Mouse (Mus musculus) lung, embryonic 16.5 days (tissue): ENCODE data around the gene Skp2. TPM values are rescaled to one million over a fixed set of nuclear protein-coding genes. Genes with fewer than 3 reads are reported as not detected.

ENCODE experiments used
- ATAC-seq: fragments of 200-750 bp; cut with Nextera tagmentation; 2 replicates; pipeline ENCODE4 v1.8.0; 2017; ENCODE audit warnings: low read depth, mild to moderate bottlenecking, moderate library complexity
- H3K27ac ChIP-seq: fragments of 300-500 bp; sonication (generic); 2 replicates; pipeline ENCODE4 v1.5.1; 2014; ENCODE audit warnings: mild to moderate bottlenecking, control low read depth, low read length
- H3K27me3 ChIP-seq: fragments of 300-500 bp; sonication (generic); 2 replicates; pipeline ENCODE4 v1.6.1; 2014; ENCODE audit warnings: low read depth, low read length, mixed read lengths; ENCODE audit not compliant: control insufficient read depth, insufficient read depth
- H3K36me3 ChIP-seq: fragments of 300-500 bp; sonication (generic); 2 replicates; pipeline ENCODE4 v1.6.1; 2014; ENCODE audit warnings: low read length; ENCODE audit not compliant: control insufficient read depth, insufficient read depth
- H3K4me1 ChIP-seq: fragments of 300-500 bp; sonication (generic); replicated peaks from 2 replicates; pipeline ENCODE4 v1.6.1; 2014; ENCODE audit warnings: low read length, mixed read lengths; ENCODE audit not compliant: control insufficient read depth, insufficient read depth
- H3K4me2 ChIP-seq: fragments of 300-500 bp; sonication (generic); 2 replicates; pipeline ENCODE4 v1.6.1; 2014; ENCODE audit warnings: low read depth, low read length, control low read depth
- H3K4me3 ChIP-seq: fragments of 300-500 bp; sonication (generic); 2 replicates; pipeline ENCODE4 v1.5.1; 2014; ENCODE audit warnings: mild to moderate bottlenecking, low read length, control low read depth
- H3K9ac ChIP-seq: fragments of 300-500 bp; sonication (generic); 2 replicates; pipeline ENCODE4 v1.6.1; 2014; ENCODE audit warnings: low read length, control low read depth
- H3K9me3 ChIP-seq: fragments of 300-500 bp; sonication (generic); 2 replicates; pipeline ENCODE4 v1.6.1; 2016; ENCODE audit warnings: low read length; ENCODE audit not compliant: control insufficient read depth
- WGBS: fragments of 180-500 bp; shearing (Covaris S2); extraction: QIAGEN DNeasy Blood & Tissue Kit; methylation state at CpG from one replicate; pipeline ENCODE4 v1.1.7; 2014; 5-methylcytosine and 5-hydroxymethylcytosine counted together
- polyA plus RNA-seq: library from polyadenylated mRNA; unstranded; fragments of >200 nt; fragmentation: Nextera tagmentation; extraction: Ambion mirVana; gene quantifications from 2 replicates; pipeline ENCODE4 v1.2.1, GENCODE M21; 2015

The Skp2 gene
- polyA plus RNA-seq, 1 experiment from 2014 or later: 67.4 TPM

DNA sequence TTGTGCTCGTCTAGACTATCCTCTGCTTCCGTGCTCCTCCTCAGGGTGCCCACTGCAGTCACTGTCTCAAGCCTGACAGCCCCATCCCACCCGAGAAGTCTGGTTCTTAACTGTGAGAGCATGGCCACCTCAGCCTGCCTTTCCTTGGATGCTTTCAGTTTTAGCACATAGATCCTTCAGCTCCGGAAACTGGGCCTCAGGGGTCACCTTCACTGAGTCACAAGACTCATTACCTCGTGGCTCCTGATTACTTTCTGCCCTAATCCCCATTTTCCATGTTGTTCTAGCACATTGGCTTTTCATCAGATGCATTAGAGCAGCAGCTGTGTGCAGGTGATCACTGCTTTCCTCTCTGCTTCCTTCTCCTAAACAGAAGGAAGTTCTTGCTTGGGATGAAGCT, 67.8 kb downstream of the Skp2 start:
- no peak for ATAC-seq
- Histone ChIP-seq H3K9ac (no peak overlapping the region), H3K27ac (no peak overlapping the region), H3K4me1 (peaks cover 6% of the 10 kb centered on the region), H3K27me3 (no peaks in the 10 kb centered on the region), H3K4me2 (no peak overlapping the region), H3K9me3 (no peaks in the 10 kb centered on the region), H3K36me3 (peaks cover 6% of the 10 kb centered on the region), H3K4me3 (no peak overlapping the region)
- WGBS: 78% methylated on average over 5 of the region's 5 CpGs

DNA sequence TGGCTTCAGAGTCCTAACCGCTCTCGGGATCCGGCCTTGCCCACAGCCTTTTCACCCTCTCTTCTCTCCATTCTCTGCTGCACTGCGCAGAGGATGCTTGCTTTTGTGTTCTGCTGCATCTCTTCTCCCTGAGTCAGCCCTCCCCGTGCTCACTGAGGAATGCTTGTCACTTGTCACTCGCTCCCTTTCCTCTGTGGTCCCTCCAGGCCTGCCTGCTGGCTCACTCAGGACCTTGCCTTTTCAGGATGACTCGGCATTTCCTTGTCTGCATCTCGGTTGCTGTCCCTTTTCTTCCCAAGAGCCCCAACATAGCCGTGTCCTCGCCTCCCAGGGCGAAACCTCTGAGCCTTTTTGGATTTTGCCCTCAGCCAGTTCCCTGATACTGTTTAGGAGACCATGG, 68.4 kb downstream of the Skp2 start:
- 69% methylated on average over 11 of the region's 11 CpGs for WGBS
- ATAC-seq: 0 out of 2 replicates have a peak, but pooled peaks have one; percentile 17
- peaks cover 6% of the 10 kb centered on the region for H3K4me1 ChIP-seq

DNA sequence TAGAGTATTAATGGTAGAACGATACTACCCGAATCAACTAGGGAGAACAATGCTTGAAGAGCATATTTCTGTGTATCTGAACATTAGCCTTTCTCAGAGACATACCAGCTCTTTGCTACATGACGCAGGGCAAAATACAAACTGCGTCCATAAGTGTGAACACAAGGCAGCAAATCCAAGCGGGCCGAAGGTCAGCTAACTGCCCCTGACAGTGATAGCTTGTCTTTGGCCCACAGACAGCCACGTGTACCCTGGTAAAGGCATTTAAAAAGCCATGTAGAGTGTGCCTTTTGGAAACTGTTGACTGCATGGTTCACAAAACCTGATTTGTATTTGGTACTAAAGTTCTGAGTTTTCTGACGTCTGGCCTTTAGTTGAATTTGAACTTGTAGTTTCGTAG, 72.5 kb downstream of the Skp2 start:
- H3K36me3 ChIP-seq: peaks cover 4% of the 10 kb centered on the region
- no peaks in the 10 kb centered on the region for H3K9me3 ChIP-seq
- H3K27me3 ChIP-seq: no peaks in the 10 kb centered on the region
- peaks cover 13% of the 10 kb centered on the region for H3K4me1 ChIP-seq
- H3K27ac ChIP-seq: no peak overlapping the region
- H3K4me2 ChIP-seq: no peak overlapping the region
- no peak overlapping the region for H3K9ac ChIP-seq
- ATAC-seq: no peak
- no peak overlapping the region for H3K4me3 ChIP-seq
- 75% methylated on average over 9 of the region's 9 CpGs for WGBS

More for the DNA sequence above, 68.4 kb downstream of the Skp2 start:
- H3K27ac ChIP-seq: no peak overlapping the region
- H3K9me3 ChIP-seq: no peaks in the 10 kb centered on the region
- H3K27me3 ChIP-seq: no peaks in the 10 kb centered on the region
- no peak overlapping the region for H3K4me2 ChIP-seq
- H3K9ac ChIP-seq: no peak overlapping the region
- H3K36me3 ChIP-seq: peaks cover 6% of the 10 kb centered on the region
- no peak overlapping the region for H3K4me3 ChIP-seq

DNA sequence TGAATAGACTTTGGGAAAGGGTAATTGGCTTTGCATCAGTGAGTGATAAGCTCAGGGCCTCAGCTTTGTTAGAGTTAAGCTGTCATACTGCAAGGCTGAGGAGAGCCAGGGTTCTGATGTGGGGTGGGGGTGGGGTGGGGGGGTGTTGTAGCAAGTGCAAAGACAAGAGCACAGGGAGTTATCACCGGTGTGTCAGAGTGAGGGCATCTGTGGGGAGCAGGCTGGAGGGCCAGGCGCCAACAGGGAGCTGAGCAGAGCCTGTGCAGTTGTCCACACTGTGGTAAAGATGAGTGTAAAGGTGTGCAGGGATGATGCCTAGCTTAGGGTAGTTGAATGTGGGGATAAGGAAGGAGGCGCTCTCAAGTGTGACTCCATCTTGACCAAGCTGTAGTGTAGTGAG, 73.9 kb downstream of the Skp2 start:
- 78% methylated on average over 3 of the region's 3 CpGs for WGBS
- no peak overlapping the region for H3K4me2 ChIP-seq
- no peaks in the 10 kb centered on the region for H3K9me3 ChIP-seq
- H3K9ac ChIP-seq: no peak overlapping the region
- H3K4me1 ChIP-seq: peaks cover 17% of the 10 kb centered on the region
- H3K36me3 ChIP-seq: peaks cover 2% of the 10 kb centered on the region; the same call in 1 of the 2 replicates
- H3K27me3 ChIP-seq: no peaks in the 10 kb centered on the region
- ATAC-seq: no peak
- H3K4me3 ChIP-seq: no peak overlapping the region
- H3K27ac ChIP-seq: no peak overlapping the region

DNA sequence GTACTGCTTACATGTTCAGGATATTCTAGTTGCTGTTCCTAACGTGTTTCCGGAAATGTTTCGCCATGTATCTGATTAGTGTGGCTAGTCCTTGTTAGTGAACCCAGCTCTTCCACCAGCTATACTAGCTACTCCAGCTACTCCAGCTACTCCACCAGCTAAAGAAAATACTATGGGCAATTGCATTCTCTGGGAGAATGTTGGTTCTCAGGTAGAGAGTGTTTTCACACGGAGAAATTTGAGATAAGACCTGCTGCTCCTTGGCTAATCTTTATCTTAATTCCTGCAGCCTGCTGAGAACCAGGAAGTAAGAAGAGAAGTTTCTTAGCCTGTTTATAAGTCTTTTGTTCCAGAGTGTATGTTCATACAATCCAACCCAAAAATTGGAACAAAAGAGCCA, 75.0 kb downstream of the Skp2 start:
- H3K4me3 ChIP-seq: no peak overlapping the region
- no peak overlapping the region for H3K9ac ChIP-seq
- no peak overlapping the region for H3K4me2 ChIP-seq
- ATAC-seq: peak; percentile 12; the same call in 1 of the 2 replicates
- H3K9me3 ChIP-seq: no peaks in the 10 kb centered on the region
- H3K27me3 ChIP-seq: no peaks in the 10 kb centered on the region
- H3K27ac ChIP-seq: peak overlapping the region; percentile 77; the same call in 1 of the 2 replicates
- 36% methylated on average over 4 of the region's 4 CpGs for WGBS
- H3K36me3 ChIP-seq: peaks cover 2% of the 10 kb centered on the region; the same call in 1 of the 2 replicates
- H3K4me1 ChIP-seq: peaks cover 28% of the 10 kb centered on the region

DNA sequence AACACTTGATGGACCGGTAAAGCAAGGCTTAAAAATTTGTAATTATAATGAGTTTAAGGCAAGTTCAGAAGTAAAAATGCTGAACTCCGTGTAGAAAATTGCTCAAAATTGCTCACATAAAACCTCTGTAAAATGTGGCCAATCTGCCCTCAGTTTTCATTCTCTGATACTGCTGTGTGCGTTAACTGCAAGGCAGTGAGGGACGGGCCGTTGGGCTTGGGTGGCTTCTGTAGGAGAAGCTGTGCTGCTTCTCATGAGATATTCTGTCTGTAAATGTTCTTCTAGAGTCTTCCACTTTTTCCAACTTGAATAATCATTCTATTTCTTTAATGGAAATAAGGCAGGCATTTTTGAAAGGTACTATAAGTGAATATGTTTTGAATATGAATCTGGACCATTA, 75.6 kb downstream of the Skp2 start:
- Histone ChIP-seq H3K27ac (peak overlapping the region; percentile 67), H3K36me3 (peaks cover 2% of the 10 kb centered on the region; the same call in 1 of the 2 replicates), H3K27me3 (no peaks in the 10 kb centered on the region), H3K4me3 (no peak overlapping the region), H3K9me3 (no peaks in the 10 kb centered on the region), H3K4me1 (peaks cover 34% of the 10 kb centered on the region), H3K4me2 (peak overlapping the region; percentile 17), H3K9ac (no peak overlapping the region)
- ATAC-seq: no peak
- 47% methylated on average over 5 of the region's 5 CpGs for WGBS

DNA sequence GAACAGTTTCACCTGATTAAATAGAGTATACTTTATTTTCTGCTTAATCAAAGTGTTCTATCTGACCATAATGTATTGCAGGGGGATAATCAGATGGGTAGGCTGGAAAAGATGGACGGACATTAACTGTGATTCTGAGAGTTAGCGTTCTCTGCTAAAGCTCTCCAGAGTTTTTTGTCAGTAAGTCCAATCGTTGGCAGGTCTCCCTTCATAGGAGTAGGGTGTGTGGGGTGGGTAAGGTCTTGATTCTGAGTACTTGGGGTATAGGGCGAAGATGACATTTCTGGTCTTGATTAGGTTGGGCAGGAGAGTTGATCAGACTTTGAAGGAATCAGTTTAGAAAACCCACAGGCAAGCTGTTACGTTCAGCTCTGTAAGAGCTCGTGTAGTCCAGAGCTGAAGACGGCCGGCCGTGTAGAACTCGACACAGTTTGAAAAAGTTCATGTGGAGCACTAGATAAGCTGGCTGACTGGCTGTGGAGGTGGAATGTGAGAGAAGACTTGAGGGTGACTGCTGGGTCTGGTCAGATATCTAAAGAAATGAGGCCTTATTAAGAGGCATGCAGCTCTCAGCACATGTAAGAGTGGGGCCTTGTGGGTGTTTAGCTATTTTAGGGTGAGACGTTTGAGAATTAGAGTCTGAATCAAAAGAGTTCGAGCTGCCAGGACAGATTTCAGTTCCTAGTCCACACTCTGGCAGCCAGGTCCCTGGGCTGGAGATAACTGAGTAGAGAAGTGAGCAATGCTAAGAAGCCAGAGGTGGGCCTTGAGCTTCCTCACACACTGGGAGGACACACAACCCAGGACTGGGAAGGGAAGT, 76.5 kb downstream of the Skp2 start:
- Histone ChIP-seq H3K4me3 (no peak overlapping the region), H3K4me1 (peaks cover 42% of the 10 kb centered on the region), H3K9me3 (no peaks in the 10 kb centered on the region), H3K36me3 (no peaks in the 10 kb centered on the region), H3K4me2 (peak overlapping the region; percentile 17; the same call in 1 of the 2 replicates), H3K9ac (no peak overlapping the region; the same call in 1 of the 2 replicates), H3K27me3 (no peaks in the 10 kb centered on the region), H3K27ac (peak overlapping the region; percentile 67)
- 39% methylated on average over 12 of the region's 12 CpGs for WGBS
- ATAC-seq: peak; percentile 51

DNA sequence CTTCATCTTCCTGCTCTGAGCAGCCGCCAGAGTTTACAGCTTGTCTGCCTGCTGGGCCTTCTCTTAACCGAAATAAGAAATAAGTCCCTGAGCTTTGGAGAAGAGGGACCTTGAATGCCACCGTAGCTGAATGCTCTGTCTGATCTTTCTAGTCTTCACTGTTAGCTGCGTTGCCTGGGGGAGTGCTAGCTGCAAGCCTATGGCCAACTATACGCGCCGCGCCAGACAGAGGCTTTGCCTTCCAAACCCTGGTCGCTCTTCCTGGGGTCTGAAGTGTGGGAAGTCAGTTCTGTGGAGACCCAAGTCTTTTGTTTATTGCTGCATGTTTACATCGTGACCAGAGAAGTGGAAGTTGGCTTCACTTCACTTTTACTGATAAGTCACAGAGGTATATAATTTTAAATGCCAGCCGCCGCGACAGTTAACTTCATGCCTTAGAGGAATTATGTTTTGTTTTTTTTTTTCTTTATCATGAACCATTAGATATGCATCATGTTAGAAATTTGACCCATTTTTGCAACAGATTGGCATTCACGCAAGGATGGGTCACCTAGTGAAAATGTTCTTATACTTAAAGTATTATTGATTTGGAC, 79.5 kb downstream of the Skp2 start:
- 37% methylated on average over 14 of the region's 14 CpGs for WGBS
- no peak overlapping the region; the same call in 1 of the 2 replicates for H3K4me3 ChIP-seq
- H3K9ac ChIP-seq: peak overlapping the region; percentile 30; the same call in 1 of the 2 replicates
- H3K36me3 ChIP-seq: no peaks in the 10 kb centered on the region
- no peak for ATAC-seq
- peak overlapping the region; percentile 46 for H3K27ac ChIP-seq
- peaks cover 45% of the 10 kb centered on the region for H3K4me1 ChIP-seq
- H3K4me2 ChIP-seq: peak overlapping the region; percentile 45
- H3K27me3 ChIP-seq: no peaks in the 10 kb centered on the region
- no peaks in the 10 kb centered on the region for H3K9me3 ChIP-seq

DNA sequence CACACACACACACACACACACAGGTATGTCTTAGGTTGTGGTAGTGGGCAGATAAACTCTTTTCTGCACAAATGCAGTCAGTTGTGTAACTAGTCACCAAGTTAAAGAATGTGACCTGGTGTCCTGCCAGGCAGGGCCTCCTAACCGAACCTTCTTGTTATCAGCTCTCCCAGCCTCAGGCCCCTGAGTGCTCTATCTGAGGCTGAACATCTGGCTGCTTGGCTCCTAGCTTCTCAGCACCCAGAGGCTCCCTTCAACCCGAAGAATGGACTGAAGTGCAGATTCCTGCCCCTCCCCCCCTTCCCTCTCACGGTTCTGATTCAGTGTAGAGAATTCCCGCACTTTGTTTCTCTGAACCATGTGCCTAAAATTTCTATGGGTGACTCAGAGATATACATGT, 80.6 kb downstream of the Skp2 start:
- H3K27me3 ChIP-seq: no peaks in the 10 kb centered on the region
- 6% methylated on average over 4 of the region's 4 CpGs for WGBS
- H3K4me3 ChIP-seq: no peak overlapping the region
- H3K4me1 ChIP-seq: peaks cover 51% of the 10 kb centered on the region
- no peaks in the 10 kb centered on the region for H3K36me3 ChIP-seq
- no peaks in the 10 kb centered on the region for H3K9me3 ChIP-seq
- ATAC-seq: no peak
- H3K4me2 ChIP-seq: peak overlapping the region; percentile 2
- peak overlapping the region; percentile 19 for H3K27ac ChIP-seq
- H3K9ac ChIP-seq: no peak overlapping the region
